Mouse (Mus musculus) ES-CJ7 (cell line): ENCODE results near the gene Tbc1d17.

Experiments
- DNase-seq: peaks from one replicate; pipeline ENCODE4 v3.0.0; 2011; ENCODE audit warnings: low read depth, low spot score

Gene Tbc1d17

GRCm38 (mm10) chr7:44868919-44869696 is 20.2 kb upstream of the Tbc1d17 start:
- peak; percentile 41 for DNase-seq

- DNase-seq: no peak
Observed at GRCm38 (mm10) chr7:44868465-44868864, 19.6 kb upstream of the Tbc1d17 start.

GRCm38 (mm10) chr7:44867802-44868201 is 18.9 kb upstream of the Tbc1d17 start:
- no peak for DNase-seq

- no peak for DNase-seq
Observed at GRCm38 (mm10) chr7:44867010-44867702, 18.3 kb upstream of the Tbc1d17 start.

- DNase-seq: no peak
Observed at GRCm38 (mm10) chr7:44866276-44867009, 17.6 kb upstream of the Tbc1d17 start.

GRCm38 (mm10) chr7:44864595-44865542 is 16.0 kb upstream of the Tbc1d17 start:
- DNase-seq: no peak

- DNase-seq: no peak
Observed at GRCm38 (mm10) chr7:44863982-44864494, 15.2 kb upstream of the Tbc1d17 start.

- DNase-seq: no peak
Observed at GRCm38 (mm10) chr7:44863210-44863609, 14.3 kb upstream of the Tbc1d17 start.

- DNase-seq: no peak
Observed at GRCm38 (mm10) chr7:44862434-44862833, 13.6 kb upstream of the Tbc1d17 start.

- no peak for DNase-seq
Observed at GRCm38 (mm10) chr7:44861429-44861816, 12.5 kb upstream of the Tbc1d17 start.

GRCm38 (mm10) chr7:44860576-44861428 is 11.9 kb upstream of the Tbc1d17 start:
- DNase-seq: peak; percentile 69

- no peak for DNase-seq
Observed at GRCm38 (mm10) chr7:44859896-44860295, 11.0 kb upstream of the Tbc1d17 start.

GRCm38 (mm10) chr7:44857905-44858304 is 9.0 kb upstream of the Tbc1d17 start:
- DNase-seq: peak; percentile 82

GRCm38 (mm10) chr7:44857042-44857552 is 8.2 kb upstream of the Tbc1d17 start, which contains the start of gene Pnkp:
Gene Pnkp (plus strand): TSS chr7:44857139.
- DNase-seq: peak; percentile 94

- no peak for DNase-seq
Observed at GRCm38 (mm10) chr7:44856265-44856916, 7.5 kb upstream of the Tbc1d17 start.

- DNase-seq: no peak
Observed at GRCm38 (mm10) chr7:44855036-44855435, 6.2 kb upstream of the Tbc1d17 start.

- DNase-seq: peak; percentile 74
Observed at GRCm38 (mm10) chr7:44854356-44855031, 5.6 kb upstream of the Tbc1d17 start.

- DNase-seq: no peak
Observed at GRCm38 (mm10) chr7:44853596-44854355, 4.9 kb upstream of the Tbc1d17 start.
